Mouse (Mus musculus) cortical plate, adult 2 months (tissue): ENCODE results near the gene Klhl33. TPM values are rescaled to one million over a fixed set of nuclear protein-coding genes. Genes with fewer than 3 reads are reported as not detected.
A peak's percentile ranks its signal among the peaks of the same experiment; 100 is the strongest.
"Not testable (repeated sequence)": the region's sequence is repeated elsewhere in the genome, so short reads cannot be mapped to it uniquely, and the experiment has no call there.

Source experiments
- H3K27ac ChIP-seq: fragments of 200-500 bp; 2 replicates; pipeline ENCODE4 v1.5.1; 2012; ENCODE audit warnings: low read length, control low read depth, inconsistent platforms; ENCODE audit not compliant: insufficient read depth
- H3K4me1 ChIP-seq: fragments of 200-500 bp; 2 replicates; pipeline ENCODE4 v1.6.1; 2011; ENCODE audit warnings: low read length; ENCODE audit not compliant: control insufficient read depth, insufficient read depth
- H3K4me3 ChIP-seq: fragments of 200-500 bp; 2 replicates; pipeline ENCODE4 v1.5.1; 2011; ENCODE audit warnings: mild to moderate bottlenecking, low read length, control low read depth; ENCODE audit not compliant: insufficient read depth
- CTCF ChIP-seq: fragments of 200-500 bp; IDR thresholded peaks from 2 replicates; pipeline ENCODE4 v1.5.1; 2011; ENCODE audit warnings: mild to moderate bottlenecking, control low read depth, low read length; ENCODE audit not compliant: insufficient read depth; ENCODE audit errors: extremely low read depth
- POLR2A ChIP-seq: fragments of 200-500 bp; IDR thresholded peaks from 2 replicates; pipeline ENCODE4 v1.6.1; 2011; ENCODE audit warnings: mild to moderate bottlenecking, low read length, control low read depth; ENCODE audit not compliant: insufficient read depth; ENCODE audit errors: extremely low read depth
- polyA plus RNA-seq: library from polyadenylated mRNA; depleted of rRNA; stranded (reverse); fragments of >200 nt; gene quantifications from 2 replicates; pipeline ENCODE4 v1.2.3, GENCODE M21; 2012

Gene Klhl33
- polyA plus RNA-seq, 1 experiment, result 4.1 TPM

GRCm38 (mm10) chr14:50876236-50876950 is 20.9 kb downstream of the Klhl33 start:
- no peak overlapping the region for H3K4me3 ChIP-seq
- H3K4me1 ChIP-seq, result no peaks in the 10 kb centered on the region; the same call in 1 of the 2 replicates
- TF ChIP-seq CTCF (no peak), POLR2A (no peak)
- H3K27ac ChIP-seq, result no peak overlapping the region

GRCm38 (mm10) chr14:50875591-50876230 is 21.6 kb downstream of the Klhl33 start:
- no peaks in the 10 kb centered on the region; the same call in 1 of the 2 replicates for H3K4me1 ChIP-seq
- TF ChIP-seq POLR2A, result no peak
- no peak overlapping the region for H3K27ac ChIP-seq
- no peak overlapping the region for H3K4me3 ChIP-seq

- no peak overlapping the region for H3K27ac ChIP-seq
- no peak overlapping the region for H3K4me3 ChIP-seq
- H3K4me1 ChIP-seq, result no peaks in the 10 kb centered on the region; the same call in 1 of the 2 replicates
- no peak for TF ChIP-seq CTCF
Observed at GRCm38 (mm10) chr14:50875175-50875574, 22.1 kb downstream of the Klhl33 start.

GRCm38 (mm10) chr14:50871284-50871683 is 26.0 kb downstream of the Klhl33 start:
- no peak overlapping the region; the same call in 1 of the 2 replicates for H3K4me3 ChIP-seq
- no peak overlapping the region for H3K27ac ChIP-seq

GRCm38 (mm10) chr14:50870805-50871143 is 26.5 kb downstream of the Klhl33 start:
- Histone ChIP-seq H3K4me3 (peak overlapping the region; percentile 80), H3K27ac (no peak overlapping the region), H3K4me1 (no peaks in the 10 kb centered on the region)
- TF ChIP-seq POLR2A (no peak), CTCF (no peak)

More at GRCm38 (mm10) chr14:50871284-50871683, 26.0 kb downstream of the Klhl33 start:
- no peaks in the 10 kb centered on the region for H3K4me1 ChIP-seq
- no peak for TF ChIP-seq POLR2A
- TF ChIP-seq CTCF, result no peak

GRCm38 (mm10) chr14:50869889-50870804 is 27.2 kb downstream of the Klhl33 start, which contains the start of gene Tep1:
Gene Tep1, minus strand, starts transcription at chr14:50870560.
- TF ChIP-seq CTCF, result no peak
- peak; percentile 24; the same call in 1 of the 2 replicates for TF ChIP-seq POLR2A
- H3K4me3 ChIP-seq, result peak within 1 kb of the TSS; percentile 80
- H3K27ac ChIP-seq, result no peak within 1 kb of the TSS
- no peaks in the 10 kb centered on the region for H3K4me1 ChIP-seq

- H3K4me3 ChIP-seq, result no peak overlapping the region
- H3K4me1 ChIP-seq, result no peaks in the 10 kb centered on the region
- no peak overlapping the region for H3K27ac ChIP-seq
- TF ChIP-seq POLR2A (no peak), CTCF (no peak)
Observed at GRCm38 (mm10) chr14:50868656-50869055, 28.7 kb downstream of the Klhl33 start.

- no peaks in the 10 kb centered on the region for H3K4me1 ChIP-seq
- H3K4me3 ChIP-seq, result no peak overlapping the region
- H3K27ac ChIP-seq, result no peak overlapping the region
- TF ChIP-seq CTCF, result no peak
Observed at GRCm38 (mm10) chr14:50868211-50868610, 29.1 kb downstream of the Klhl33 start.

- Histone ChIP-seq H3K27ac (no peak overlapping the region), H3K4me3 (no peak overlapping the region), H3K4me1 (no peaks in the 10 kb centered on the region)
- no peak for TF ChIP-seq POLR2A
- TF ChIP-seq CTCF, result no peak
Observed at GRCm38 (mm10) chr14:50866966-50867365, 30.3 kb downstream of the Klhl33 start.

GRCm38 (mm10) chr14:50865005-50865404 is 32.3 kb downstream of the Klhl33 start:
- not testable (repeated sequence) for H3K4me3 ChIP-seq, H3K27ac ChIP-seq, H3K4me1 ChIP-seq
